Mouse (Mus musculus) hematopoietic multipotent progenitor cell, adult 10-12 weeks (in vitro differentiated cells): Measurements from ENCODE around the gene Olfr1351. TPM values are rescaled to one million over a fixed set of nuclear protein-coding genes. Genes with fewer than 3 reads are reported as not detected.

ENCODE experiments used
- polyA plus RNA-seq: library from polyadenylated mRNA; stranded (reverse); fragments of >175 nt; gene quantifications from 2 replicates; pipeline ENCODE4 v1.2.3, GENCODE M21; 2012; ENCODE audit warnings: low replicate concordance

Gene Olfr1351
- not detected in 2 replicates for polyA plus RNA-seq

GRCm38 (mm10) chr10:79012172-79012571 is at the start of gene Olfr1351:
Olfr1351 (plus strand) TSS chr10:79012472.

DNA sequence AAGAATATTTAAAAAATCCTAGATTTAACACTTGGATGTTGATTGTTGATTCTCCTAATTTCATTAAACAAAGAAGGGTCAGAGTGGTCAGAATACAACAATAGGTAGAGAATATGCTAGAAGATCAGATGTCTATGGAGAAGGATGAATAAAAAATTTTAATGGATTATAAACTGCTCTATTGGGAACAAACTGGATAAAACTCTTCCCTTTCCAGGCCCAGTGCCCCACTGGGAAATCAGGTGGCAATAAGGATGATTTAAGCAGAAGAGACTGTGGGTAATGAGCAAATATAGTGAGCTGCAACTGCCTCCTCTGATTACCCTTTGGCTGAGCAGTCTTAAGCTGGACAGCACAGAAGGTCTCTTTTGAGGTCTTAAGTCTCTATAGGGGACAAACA is 49.3 kb upstream of the Olfr1351 start, which contains the start of gene Olfr1353:
Gene Olfr1353, plus strand, starts transcription at position 301 of the 400 bp plus-strand sequence.

GRCm38 (mm10) chr10:78980750-78981149 is 31.5 kb upstream of the Olfr1351 start, which contains the start of gene Olfr1352:
Olfr1352 (plus strand) TSS chr10:78981050.

DNA sequence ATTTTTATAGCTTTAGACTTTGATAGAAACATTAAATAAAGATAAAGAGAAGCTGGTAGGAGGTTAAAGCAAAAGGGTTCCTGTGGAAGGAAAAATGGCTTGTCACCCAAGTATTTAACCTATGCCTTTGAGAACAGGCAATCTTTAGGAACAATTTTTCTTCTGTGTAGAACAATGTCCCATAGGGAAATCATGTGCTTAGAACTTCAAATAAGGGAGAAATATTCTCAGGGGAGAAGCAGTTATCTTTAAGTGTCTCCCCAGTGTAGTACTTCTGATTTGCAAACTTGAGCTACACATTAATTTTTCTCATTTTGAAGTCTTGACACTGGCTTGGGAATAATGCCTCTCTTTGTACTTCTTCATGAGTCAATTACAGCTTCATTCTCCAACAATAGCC is 16.2 kb downstream of the Olfr1351 start, which contains the start of gene Olfr57:
Gene Olfr57, plus strand, starts transcription at position 301 of the 400 bp plus-strand sequence.

Other genes starting within 250 kb of the Olfr1351 start
- not detected in 2 replicates for gene Slc1a6, start 232.0 kb upstream of the Olfr1351 start, polyA plus RNA-seq
- not detected in 2 replicates for gene Olfr1356, start 160.3 kb upstream of the Olfr1351 start, polyA plus RNA-seq
- gene Olfr1355, start 136.9 kb upstream of the Olfr1351 start, polyA plus RNA-seq: not detected in 2 replicates
- not detected in 2 replicates for gene Olfr1354, start 99.3 kb upstream of the Olfr1351 start, polyA plus RNA-seq
- gene Olfr8, start 61.8 kb upstream of the Olfr1351 start, polyA plus RNA-seq: not detected in 2 replicates
- not detected in 2 replicates for gene Olfr1353, start 49.2 kb upstream of the Olfr1351 start, polyA plus RNA-seq
- not detected in 2 replicates for gene Olfr1352, start 31.4 kb upstream of the Olfr1351 start, polyA plus RNA-seq
- gene Olfr57, start 16.3 kb downstream of the Olfr1351 start, polyA plus RNA-seq: not detected in 2 replicates
- 0.88 and 2.2 TPM in 2 replicates for gene 2610008E11Rik, start 85.1 kb downstream of the Olfr1351 start, polyA plus RNA-seq
- gene Vmn2r80, start 136.3 kb downstream of the Olfr1351 start, polyA plus RNA-seq: not detected in 2 replicates
- gene Vmn2r81, start 235.2 kb downstream of the Olfr1351 start, polyA plus RNA-seq: not detected in 2 replicates